Mouse (Mus musculus): Measurements from ENCODE around the gene Gm36028.

- TF ChIP-seq POLR2A (IDR thresholded peaks at IDR 0.05; ENCODE audit: borderline replicate concordance, extremely low read depth, insufficient read depth, insufficient read length, poor library complexity, severe bottlenecking): no peak
- no peak for TF ChIP-seq CTCF (IDR thresholded peaks at IDR 0.05; ENCODE audit: borderline replicate concordance, extremely low read depth, insufficient read depth, insufficient read length)
Observed at GRCm38 (mm10) chr16:37877406-37877805, 16.5 kb upstream of the Gm36028 start.
